11 mouse cellular contexts compared by ENCODE assay signal in the genomic region with DNA sequence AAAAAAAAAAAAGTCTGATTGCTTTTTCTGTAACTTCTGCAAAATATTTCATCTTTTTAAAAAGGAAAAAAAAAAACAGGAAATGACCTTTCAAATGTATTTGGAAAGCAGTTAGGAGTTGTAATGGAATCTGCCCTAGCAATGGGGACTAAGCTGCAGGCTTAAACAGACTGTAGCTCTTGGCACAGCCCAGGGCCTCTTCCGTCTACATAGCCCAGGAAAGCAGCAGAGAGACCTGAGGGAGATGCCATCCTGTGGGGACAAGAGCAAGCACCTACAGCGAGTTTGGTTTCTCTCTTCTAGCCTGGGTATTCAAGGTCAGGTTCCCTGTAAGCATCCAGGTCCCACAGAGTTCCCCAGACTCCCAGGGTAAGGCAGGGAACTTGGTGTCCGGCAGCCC. TPM values are rescaled to one million over a fixed set of nuclear protein-coding genes. Genes with fewer than 3 reads are reported as not detected.
A peak's percentile ranks its signal among the peaks of the same experiment; 100 is the strongest.
DNase-seq lines count a peak whose midpoint lies in the region; ATAC-seq and TF ChIP-seq lines count a peak whose summit lies in the region.
"Had no signal": no experiment of that assay in that cellular context is flagged by ENCODE, and none has a peak within 500 bp of the region (broad histone marks: within the 10 kb centered on the region; RNA-seq: fewer than 3 reads in every experiment).

No protein-coding gene starts in this region.

- no peak for TF ChIP-seq CTCF in left cerebral cortex, adult 2 months (IDR thresholded peaks at IDR 0.05)

- no peak overlapping the region for H3K4me2 ChIP-seq in stomach, embryonic 16.5 days (ENCODE audit: low read depth, low read length)
- no peak overlapping the region for H3K4me2 ChIP-seq in forebrain, embryonic 16.5 days (ENCODE audit: low read length)

- DNase-seq in heart, adult 11 months = peak; percentile 94
- DNase-seq in heart, postnatal 25 days (ENCODE audit: low spot score) = no peak
- DNase-seq in left cerebral cortex, adult 2 months (ENCODE audit: extremely low spot score in 1 of 2, low spot score in 2 of 2) = no peak
- no peak for DNase-seq in left cerebral cortex, postnatal 36 days (ENCODE audit: low spot score in 2 of 2)
- DNase-seq in T-cell, adult 2 months (ENCODE audit: low spot score) = peak; percentile 32
- no peak for DNase-seq in urinary bladder, postnatal 36 days (ENCODE audit: low spot score in 2 of 2)
- DNase-seq: cerebellum, adult 11-12 months; heart, postnatal 10 days had no signal

- H3K4me1 ChIP-seq in stomach, embryonic 16.5 days (ENCODE audit: control insufficient read depth, insufficient read depth, low read length) = peaks cover 4% of the 10 kb centered on the region; the same call in 1 of the 2 replicates
- 0 out of 2 replicates have a peak, but pooled peaks cover 3% of the 10 kb centered on the region for H3K4me1 ChIP-seq in forebrain, embryonic 16.5 days (replicated peaks; ENCODE audit: control insufficient read depth, insufficient read depth, low read length)

- no peaks in the 10 kb centered on the region for H3K27me3 ChIP-seq in stomach, embryonic 16.5 days (ENCODE audit: control insufficient read depth, insufficient read depth, low read length)
- H3K27me3 ChIP-seq in forebrain, embryonic 16.5 days (replicated peaks; ENCODE audit: control insufficient read depth, insufficient read depth, low read length) = no peaks in the 10 kb centered on the region

- no peaks in the 10 kb centered on the region for H3K9me3 ChIP-seq in stomach, embryonic 16.5 days (replicated peaks; ENCODE audit: control insufficient read depth, low read length)
- no peaks in the 10 kb centered on the region for H3K9me3 ChIP-seq in forebrain, embryonic 16.5 days (ENCODE audit: control insufficient read depth, low read length)
- H3K9me3 ChIP-seq: G1E had no signal

- WGBS in stomach, embryonic 16.5 days = 83% methylated on average over 3 of the region's 3 CpGs
- 75% methylated on average over 3 of the region's 3 CpGs for WGBS in forebrain, embryonic 16.5 days

- intact Hi-C loops in heart, postnatal 25 days (cut with DNase I) = no loop called here
- intact Hi-C loops in left cerebral cortex, adult 2 months (cut with DNase I) = no loop called here
- intact Hi-C loops in left cerebral cortex, postnatal 36 days (cut with DNase I) = no loop called here

- ATAC-seq in stomach, embryonic 16.5 days (ENCODE audit: insufficient read depth, low FRiP score) = no peak
- ATAC-seq in forebrain, embryonic 16.5 days = no peak

- H3K9ac ChIP-seq in stomach, embryonic 16.5 days (ENCODE audit: low read length) = no peak overlapping the region
- H3K9ac ChIP-seq in forebrain, embryonic 16.5 days (replicated peaks; ENCODE audit: low read depth, low read length) = no peak overlapping the region

- peak overlapping the region; percentile 24; the same call in 1 of the 2 replicates for H3K27ac ChIP-seq in left cerebral cortex, adult 2 months
- peak overlapping the region; percentile 17; the same call in 1 of the 2 replicates for H3K27ac ChIP-seq in stomach, embryonic 16.5 days (ENCODE audit: low read length)
- H3K27ac ChIP-seq in forebrain, embryonic 16.5 days (ENCODE audit: low read length) = no peak overlapping the region

- H3K4me3 ChIP-seq in left cerebral cortex, adult 2 months = no peak overlapping the region
- no peak overlapping the region for H3K4me3 ChIP-seq in stomach, embryonic 16.5 days (replicated peaks; ENCODE audit: low read length)
- no peak overlapping the region for H3K4me3 ChIP-seq in forebrain, embryonic 16.5 days (replicated peaks; ENCODE audit: low read length)

- H3K36me3 ChIP-seq in stomach, embryonic 16.5 days (ENCODE audit: control insufficient read depth, insufficient read depth, low read length) = no peaks in the 10 kb centered on the region
- no peaks in the 10 kb centered on the region for H3K36me3 ChIP-seq in forebrain, embryonic 16.5 days (ENCODE audit: control insufficient read depth, insufficient read depth)

RNA-seq across cellular contexts. Expression of gene Ada, which starts 36.7 kb away (rescaled TPM):
- total RNA-seq in heart, postnatal 25 days (2021) = under 1 TPM; 0.39 to 0.68 TPM
- under 1 TPM; 0.79 to 0.93 TPM for total RNA-seq in left cerebral cortex, adult 2 months (2021)
- 1 to 10 TPM; 1.5 to 1.6 TPM for total RNA-seq in left cerebral cortex, postnatal 36 days (2021)
- 5.2 and 5.4 TPM in 2 replicates for polyA plus RNA-seq in stomach, embryonic 16.5 days (2015; fragmentation: Nextera tagmentation; extraction: Ambion mirVana)
- polyA plus RNA-seq in forebrain, embryonic 16.5 days (2015; fragmentation: Nextera tagmentation; extraction: Ambion mirVana) = 4.5 and 5.2 TPM in 2 replicates

RNA-seq across cellular contexts. Expression of gene Pkig, which starts 55.2 kb away (rescaled TPM):
- total RNA-seq in heart, postnatal 25 days (2021) = 100 to 1,000 TPM; 211 to 235 TPM
- 100 to 1,000 TPM; 126 to 129 TPM for total RNA-seq in left cerebral cortex, adult 2 months (2021)
- total RNA-seq in left cerebral cortex, postnatal 36 days (2021) = 100 to 1,000 TPM; 135 to 144 TPM
- 91.2 and 107 TPM in 2 replicates for polyA plus RNA-seq in stomach, embryonic 16.5 days (2015; fragmentation: Nextera tagmentation; extraction: Ambion mirVana)
- polyA plus RNA-seq in forebrain, embryonic 16.5 days (2015; fragmentation: Nextera tagmentation; extraction: Ambion mirVana) = 153 and 159 TPM in 2 replicates

Comparison
In these comparisons a context has a peak if more than half of its experiments do, and no peak if none do; other contexts are left out.
1. DNase-seq: peak in heart, adult 11 months (single experiment) and T-cell, adult 2 months (single experiment); none in heart, postnatal 25 days (single experiment), left cerebral cortex, adult 2 months (0 of 2), left cerebral cortex, postnatal 36 days (0 of 2) and urinary bladder, postnatal 36 days (0 of 2).